Mouse (Mus musculus): Measurements from ENCODE around the gene Myadm.

- TF ChIP-seq CTCF (conservative IDR thresholded peaks at IDR 0.05; ENCODE audit: insufficient read depth, insufficient read length, low read depth, low read length) (no peak), POLR2A (IDR thresholded peaks at IDR 0.05; ENCODE audit: low read depth, low read length) (no peak)
Measured at GRCm38 (mm10) chr7:3296711-3297110, 7.8 kb downstream of the Myadm start.

Measured in kidney, adult 2 months (tissue).